Mouse (Mus musculus): ENCODE data around the gene Snrpd3. TPM values are rescaled to one million over a fixed set of nuclear protein-coding genes. Genes with fewer than 3 reads are reported as not detected.
"Not testable (repeated sequence)": the region's sequence is repeated elsewhere in the genome, so short reads cannot be mapped to it uniquely, and the experiment has no call there.

Snrpd3 gene
- polyA plus RNA-seq, 1 experiment from 2014 or later: 122 TPM

- Histone ChIP-seq H3K4me2 (no peak overlapping the region), H3K4me1 (no peaks in the 10 kb centered on the region), H3K9ac (no peak overlapping the region), H3K27ac (no peak overlapping the region), H3K4me3 (no peak overlapping the region), H3K27me3 (replicated peaks) (no peaks in the 10 kb centered on the region), H3K36me3 (replicated peaks) (no peaks in the 10 kb centered on the region), H3K9me3 (no peaks in the 10 kb centered on the region)
- no peak for ATAC-seq (replicated peaks)
- WGBS: 68% methylated on average over 3 of the region's 3 CpGs
These were observed 30.2 kb upstream of the Snrpd3 start for GRCm38 (mm10) chr10:75487131-75487530.

DNA sequence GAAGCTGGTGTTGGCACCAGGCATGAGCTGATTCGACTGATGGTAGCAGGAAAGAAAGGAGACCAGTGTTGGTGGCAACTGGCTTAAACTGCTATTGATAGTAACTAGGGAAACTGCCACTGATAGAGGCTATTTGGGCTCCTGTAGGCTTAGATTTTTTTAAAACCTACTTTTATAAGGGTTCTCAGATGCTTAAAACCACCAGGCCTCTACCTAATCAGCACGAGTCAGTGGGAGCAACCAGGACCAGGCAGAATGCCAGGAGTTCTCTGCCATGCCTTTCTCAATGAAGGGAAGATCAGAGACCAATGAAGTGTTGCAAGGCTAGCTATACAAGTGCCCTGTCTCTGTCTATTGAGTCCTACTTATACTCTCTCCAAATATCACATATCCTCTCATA lies 27.8 kb upstream of the Snrpd3 start:
- Histone ChIP-seq H3K4me3 (no peak overlapping the region), H3K27me3 (replicated peaks) (no peaks in the 10 kb centered on the region), H3K9ac (no peak overlapping the region), H3K4me2 (no peak overlapping the region), H3K36me3 (replicated peaks) (no peaks in the 10 kb centered on the region), H3K9me3 (no peaks in the 10 kb centered on the region), H3K27ac (no peak overlapping the region), H3K4me1 (no peaks in the 10 kb centered on the region)
- WGBS: 75% methylated on average over 2 of the region's 2 CpGs
- ATAC-seq (replicated peaks): no peak

- H3K9me3 ChIP-seq: no peaks in the 10 kb centered on the region
- H3K27me3 ChIP-seq (replicated peaks): no peaks in the 10 kb centered on the region
- no peak for ATAC-seq (replicated peaks)
- WGBS: 89% methylated on average over 2 of the region's 2 CpGs
- no peak overlapping the region for H3K27ac ChIP-seq
- no peaks in the 10 kb centered on the region for H3K4me1 ChIP-seq
- no peak overlapping the region for H3K4me3 ChIP-seq
- H3K36me3 ChIP-seq (replicated peaks): no peaks in the 10 kb centered on the region
- no peak overlapping the region for H3K4me2 ChIP-seq
- no peak overlapping the region for H3K9ac ChIP-seq
These were observed 26.6 kb upstream of the Snrpd3 start for GRCm38 (mm10) chr10:75490731-75491130.

- Histone ChIP-seq H3K9ac (no peak overlapping the region), H3K9me3 (no peaks in the 10 kb centered on the region), H3K4me2 (no peak overlapping the region), H3K4me1 (no peaks in the 10 kb centered on the region), H3K27me3 (replicated peaks) (no peaks in the 10 kb centered on the region), H3K36me3 (replicated peaks) (no peaks in the 10 kb centered on the region), H3K4me3 (no peak overlapping the region), H3K27ac (no peak overlapping the region)
- ATAC-seq (replicated peaks): no peak
- 76% methylated on average over 3 of the region's 3 CpGs for WGBS
These were observed 26.0 kb upstream of the Snrpd3 start for GRCm38 (mm10) chr10:75491234-75491935.

DNA sequence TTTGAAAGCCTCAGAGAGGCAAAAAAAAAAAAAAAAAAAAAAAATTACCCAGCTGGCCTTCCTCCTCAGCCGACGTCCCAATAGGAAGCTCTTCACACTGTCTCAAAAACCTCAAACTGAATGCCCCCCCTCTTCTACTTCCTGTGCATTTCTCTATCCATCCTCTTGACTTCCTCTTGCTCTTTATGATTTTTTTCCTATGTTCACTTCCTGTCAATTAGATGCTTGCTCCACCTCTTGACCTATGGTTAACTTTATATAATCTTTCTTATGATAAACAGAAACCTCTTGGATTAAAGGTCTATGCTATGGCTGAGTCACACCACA lies 25.5 kb upstream of the Snrpd3 start:
- no peak overlapping the region for H3K9ac ChIP-seq
- no peak for ATAC-seq (replicated peaks)
- no peak overlapping the region for H3K4me3 ChIP-seq
- WGBS: 76% methylated on average over 2 of the region's 2 CpGs
- H3K36me3 ChIP-seq (replicated peaks): no peaks in the 10 kb centered on the region
- H3K4me2 ChIP-seq: no peak overlapping the region
- no peaks in the 10 kb centered on the region for H3K9me3 ChIP-seq
- H3K27me3 ChIP-seq (replicated peaks): no peaks in the 10 kb centered on the region
- no peaks in the 10 kb centered on the region for H3K4me1 ChIP-seq
- H3K27ac ChIP-seq: no peak overlapping the region

- Histone ChIP-seq H3K4me1 (no peaks in the 10 kb centered on the region), H3K36me3 (replicated peaks) (no peaks in the 10 kb centered on the region), H3K4me2 (no peak overlapping the region), H3K9ac (no peak overlapping the region), H3K27ac (no peak overlapping the region), H3K9me3 (no peaks in the 10 kb centered on the region), H3K4me3 (no peak overlapping the region), H3K27me3 (replicated peaks) (no peaks in the 10 kb centered on the region)
- WGBS: 78% methylated on average over 6 of the region's 6 CpGs
- no peak for ATAC-seq (replicated peaks)
These were observed 22.0 kb upstream of the Snrpd3 start for GRCm38 (mm10) chr10:75495304-75495703.

DNA sequence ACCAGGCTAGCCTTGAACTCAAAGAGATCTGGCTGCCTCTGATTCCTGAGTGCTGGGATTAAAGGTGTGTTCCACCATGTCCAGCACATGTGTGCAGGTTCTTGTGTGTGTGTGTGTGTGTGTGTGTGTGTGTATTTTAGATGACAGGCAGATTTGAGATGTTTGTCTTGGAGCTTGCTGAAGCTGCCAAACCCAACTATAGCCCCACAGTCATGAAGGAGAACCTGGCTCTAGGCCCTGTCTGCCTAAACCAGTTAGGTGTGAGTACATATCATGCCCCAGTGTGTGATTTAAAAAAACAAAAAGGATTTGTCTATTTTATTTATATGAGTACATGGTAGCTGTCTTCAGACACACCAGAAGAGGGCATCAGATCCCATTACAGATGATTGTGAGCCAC lies 21.4 kb upstream of the Snrpd3 start:
- no peaks in the 10 kb centered on the region for H3K27me3 ChIP-seq (replicated peaks)
- H3K9ac ChIP-seq: no peak overlapping the region
- no peaks in the 10 kb centered on the region for H3K36me3 ChIP-seq (replicated peaks)
- H3K4me3 ChIP-seq: no peak overlapping the region
- H3K27ac ChIP-seq: no peak overlapping the region
- no peak overlapping the region for H3K4me2 ChIP-seq
- H3K9me3 ChIP-seq: no peaks in the 10 kb centered on the region
- ATAC-seq (replicated peaks): no peak
- H3K4me1 ChIP-seq: no peaks in the 10 kb centered on the region

GRCm38 (mm10) chr10:75499214-75499613 lies 18.1 kb upstream of the Snrpd3 start:
- 94% methylated on average over 7 of the region's 7 CpGs for WGBS
- not testable (repeated sequence) for H3K4me3 ChIP-seq; H3K9me3 ChIP-seq; H3K36me3 ChIP-seq (replicated peaks); ATAC-seq (replicated peaks); H3K4me2 ChIP-seq; H3K9ac ChIP-seq; H3K27me3 ChIP-seq (replicated peaks); H3K27ac ChIP-seq; H3K4me1 ChIP-seq

DNA sequence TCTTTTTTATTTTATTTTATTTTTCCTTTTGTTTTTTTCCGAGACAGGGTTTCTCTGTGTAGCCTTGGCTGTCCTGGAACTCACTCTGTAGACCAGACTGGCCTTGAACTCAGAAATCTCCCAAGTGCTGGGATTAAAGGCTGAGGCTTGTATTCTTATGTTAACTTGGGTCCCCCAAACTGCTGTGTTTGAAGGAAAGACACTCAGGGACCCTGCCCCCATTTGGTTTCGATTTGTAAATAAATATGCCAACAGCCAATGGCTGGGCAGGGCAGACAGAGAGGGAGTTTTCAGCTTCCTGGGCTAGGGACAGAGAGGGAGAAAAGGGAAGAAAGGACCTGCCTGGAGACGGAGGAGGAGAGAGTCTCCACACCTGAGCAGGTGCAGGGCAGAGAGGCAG lies 17.6 kb upstream of the Snrpd3 start:
- H3K36me3 ChIP-seq (replicated peaks): no peaks in the 10 kb centered on the region; the same call in 1 of the 2 replicates
- no peak for ATAC-seq (replicated peaks)

GRCm38 (mm10) chr10:75500345-75500744 lies 17.0 kb upstream of the Snrpd3 start:
- ATAC-seq (replicated peaks): no peak
- no peaks in the 10 kb centered on the region for H3K4me1 ChIP-seq
- no peak overlapping the region for H3K4me2 ChIP-seq
- no peaks in the 10 kb centered on the region; the same call in 1 of the 2 replicates for H3K36me3 ChIP-seq (replicated peaks)
- WGBS: 79% methylated on average over 7 of the region's 7 CpGs
- H3K9ac ChIP-seq: no peak overlapping the region
- H3K9me3 ChIP-seq: no peaks in the 10 kb centered on the region
- no peak overlapping the region for H3K27ac ChIP-seq
- no peak overlapping the region for H3K4me3 ChIP-seq
- H3K27me3 ChIP-seq (replicated peaks): no peaks in the 10 kb centered on the region

More for the DNA sequence above, 17.6 kb upstream of the Snrpd3 start:
- 56% methylated on average over 3 of the region's 3 CpGs for WGBS
- Histone ChIP-seq H3K27me3 (replicated peaks) (no peaks in the 10 kb centered on the region), H3K27ac (no peak overlapping the region), H3K9ac (no peak overlapping the region), H3K4me2 (no peak overlapping the region), H3K9me3 (no peaks in the 10 kb centered on the region), H3K4me3 (no peak overlapping the region), H3K4me1 (no peaks in the 10 kb centered on the region)

- no peak overlapping the region for H3K4me3 ChIP-seq
- no peaks in the 10 kb centered on the region for H3K4me1 ChIP-seq
- no peak overlapping the region for H3K27ac ChIP-seq
- 94% methylated on average over 1 of the region's 1 CpGs for WGBS
- no peaks in the 10 kb centered on the region for H3K27me3 ChIP-seq (replicated peaks)
- H3K9ac ChIP-seq: no peak overlapping the region
- H3K36me3 ChIP-seq (replicated peaks): no peaks in the 10 kb centered on the region; the same call in 1 of the 2 replicates
- H3K9me3 ChIP-seq: no peaks in the 10 kb centered on the region
- ATAC-seq (replicated peaks): no peak
- H3K4me2 ChIP-seq: no peak overlapping the region
These were observed 15.7 kb upstream of the Snrpd3 start for GRCm38 (mm10) chr10:75501641-75502040.

- Histone ChIP-seq H3K9me3 (no peaks in the 10 kb centered on the region), H3K4me2 (no peak overlapping the region), H3K4me3 (no peak overlapping the region), H3K27ac (no peak overlapping the region), H3K9ac (no peak overlapping the region), H3K36me3 (replicated peaks) (peaks cover 16% of the 10 kb centered on the region; the same call in 1 of the 2 replicates), H3K4me1 (no peaks in the 10 kb centered on the region), H3K27me3 (replicated peaks) (no peaks in the 10 kb centered on the region)
- WGBS: 96% methylated on average over 7 of the region's 7 CpGs
- no peak for ATAC-seq (replicated peaks)
These were observed 13.7 kb upstream of the Snrpd3 start for GRCm38 (mm10) chr10:75503692-75504091.

GRCm38 (mm10) chr10:75504234-75505129 lies 12.9 kb upstream of the Snrpd3 start:
- 87% methylated on average over 8 of the region's 8 CpGs for WGBS
- ATAC-seq (replicated peaks): no peak
- no peaks in the 10 kb centered on the region for H3K9me3 ChIP-seq

More at GRCm38 (mm10) chr10:75504234-75505129, 12.9 kb upstream of the Snrpd3 start:
- Histone ChIP-seq H3K9ac (no peak overlapping the region), H3K27me3 (replicated peaks) (no peaks in the 10 kb centered on the region), H3K4me3 (no peak overlapping the region), H3K4me2 (no peak overlapping the region), H3K36me3 (replicated peaks) (peaks cover 22% of the 10 kb centered on the region; the same call in 1 of the 2 replicates), H3K4me1 (no peaks in the 10 kb centered on the region), H3K27ac (no peak overlapping the region)

All from midbrain, embryonic 15.5 days (tissue).